Mouse (Mus musculus) heart, adult 11 months (tissue): ENCODE measurements around the gene Nmrk1.

Source experiments
- DNase-seq: peaks from one replicate; pipeline ENCODE4 v3.0.0; 2022

The Nmrk1 gene

GRCm38 (mm10) chr19:18654330-18654729 lies 22.6 kb downstream of the Nmrk1 start:
- DNase-seq = peak; percentile 77

- peak; percentile 60 for DNase-seq
Observed at GRCm38 (mm10) chr19:18654984-18655383, 23.2 kb downstream of the Nmrk1 start.

GRCm38 (mm10) chr19:18655999-18656398 lies 24.2 kb downstream of the Nmrk1 start:
- DNase-seq = peak; percentile 61

GRCm38 (mm10) chr19:18658473-18658872 lies 26.7 kb downstream of the Nmrk1 start:
- no peak for DNase-seq

GRCm38 (mm10) chr19:18659349-18659748 lies 27.6 kb downstream of the Nmrk1 start:
- DNase-seq = no peak

GRCm38 (mm10) chr19:18660466-18660865 lies 28.7 kb downstream of the Nmrk1 start:
- no peak for DNase-seq

GRCm38 (mm10) chr19:18661683-18662082 lies 29.9 kb downstream of the Nmrk1 start:
- no peak for DNase-seq

- DNase-seq = no peak
Observed at GRCm38 (mm10) chr19:18663904-18664303, 32.2 kb downstream of the Nmrk1 start.

GRCm38 (mm10) chr19:18666966-18667365 lies 35.2 kb downstream of the Nmrk1 start:
- DNase-seq = peak; percentile 21

- DNase-seq = no peak
Observed at GRCm38 (mm10) chr19:18669551-18669950, 37.8 kb downstream of the Nmrk1 start.

- peak; percentile 100 for DNase-seq
Observed at GRCm38 (mm10) chr19:18670608-18671007, 38.9 kb downstream of the Nmrk1 start, which contains the start of gene Carnmt1. Gene Carnmt1 (plus strand): TSS chr19:18670764.

GRCm38 (mm10) chr19:18671056-18671741 lies 39.4 kb downstream of the Nmrk1 start:
- no peak for DNase-seq

GRCm38 (mm10) chr19:18672498-18672897 lies 40.7 kb downstream of the Nmrk1 start:
- DNase-seq = no peak

GRCm38 (mm10) chr19:18673116-18673515 lies 41.4 kb downstream of the Nmrk1 start:
- DNase-seq = no peak

- DNase-seq = no peak
Observed at GRCm38 (mm10) chr19:18682142-18682541, 50.4 kb downstream of the Nmrk1 start.

GRCm38 (mm10) chr19:18687556-18687955 lies 55.8 kb downstream of the Nmrk1 start:
- DNase-seq = no peak

GRCm38 (mm10) chr19:18692176-18692575 lies 60.4 kb downstream of the Nmrk1 start:
- no peak for DNase-seq

- DNase-seq = no peak
Observed at GRCm38 (mm10) chr19:18692768-18693167, 61.0 kb downstream of the Nmrk1 start.

GRCm38 (mm10) chr19:18695116-18695515 lies 63.4 kb downstream of the Nmrk1 start:
- DNase-seq = no peak

GRCm38 (mm10) chr19:18695552-18695951 lies 63.8 kb downstream of the Nmrk1 start:
- DNase-seq = no peak
